In genomic region chr9:98018687-98019086, GRCm38 (mm10) we compare ENCODE assay signal across 20 mouse cellular contexts. TPM values are rescaled to one million over a fixed set of nuclear protein-coding genes. Genes with fewer than 3 reads are reported as not detected.
DNase-seq lines count a peak whose midpoint lies in the region; ATAC-seq and TF ChIP-seq lines count a peak whose summit lies in the region.
"Had no signal": no experiment of that assay in that cellular context is flagged by ENCODE, and none has a peak within 500 bp of the region (broad histone marks: within the 10 kb centered on the region; RNA-seq: fewer than 3 reads in every experiment).

No protein-coding gene starts in this region.

- H3K4me3 ChIP-seq in left cerebral cortex, adult 2 months: no peak overlapping the region
- no peak overlapping the region for H3K4me3 ChIP-seq in forebrain, embryonic 13.5 days
- H3K4me3 ChIP-seq: embryonic facial prominence, embryonic 15.5 days; forebrain, embryonic 10.5 days; gastrocnemius, adult 2 months; heart, adult 2 months; intestine, embryonic 15.5 days; limb, embryonic 15.5 days; megakaryocyte, embryonic 14.5 days had no signal

- H3K27ac ChIP-seq in left cerebral cortex, adult 2 months: peak overlapping the region; percentile 56
- H3K27ac ChIP-seq in forebrain, embryonic 13.5 days: no peak overlapping the region
- H3K27ac ChIP-seq: embryonic facial prominence, embryonic 15.5 days; forebrain, embryonic 10.5 days; gastrocnemius, adult 2 months; heart, adult 2 months; hindbrain, embryonic 14.5 days; intestine, embryonic 15.5 days; limb, embryonic 15.5 days had no signal

- H3K27me3 ChIP-seq in forebrain, embryonic 13.5 days: no peaks in the 10 kb centered on the region
- H3K27me3 ChIP-seq: embryonic facial prominence, embryonic 15.5 days; intestine, embryonic 15.5 days; limb, embryonic 15.5 days; megakaryocyte, embryonic 14.5 days had no signal

- no peak for ATAC-seq in forebrain, embryonic 13.5 days
- ATAC-seq: intestine, embryonic 15.5 days had no signal

- DNase-seq in layer of hippocampus, adult 18-20 months (ENCODE audit: low spot score in 2 of 2): peak; percentile 59 to 81
- DNase-seq in layer of hippocampus, adult 9-10 months (ENCODE audit: low spot score): no peak
- DNase-seq in frontal cortex, postnatal 36 days (ENCODE audit: low spot score in 2 of 2): peak; percentile 54 to 82
- peak in 1 of 2 experiments; percentile 62 for DNase-seq in left cerebral cortex, adult 2 months (ENCODE audit: extremely low spot score in 1 of 2, low spot score in 2 of 2)
- peak; percentile 53 for DNase-seq in right cerebral cortex, postnatal 25 days
- no peak for DNase-seq in urinary bladder, adult 2 months (ENCODE audit: low spot score)
- DNase-seq: adrenal gland, postnatal 25 days; cerebellum, postnatal 10 days; embryo, embryonic 11 days; gastrocnemius, adult 2 months; heart, adult 2 months; kidney, postnatal 4 days; lung, postnatal 10 days had no signal

- 0 out of 2 replicates have a peak, but pooled peaks cover 5% of the 10 kb centered on the region for H3K4me1 ChIP-seq in forebrain, embryonic 13.5 days
- H3K4me1 ChIP-seq: embryonic facial prominence, embryonic 15.5 days; intestine, embryonic 15.5 days; limb, embryonic 15.5 days; megakaryocyte, embryonic 14.5 days had no signal

- no peak overlapping the region for H3K9ac ChIP-seq in forebrain, embryonic 13.5 days
- H3K9ac ChIP-seq: embryonic facial prominence, embryonic 15.5 days; hindbrain, embryonic 14.5 days; intestine, embryonic 15.5 days; limb, embryonic 15.5 days had no signal

- WGBS in forebrain, embryonic 13.5 days: 92% methylated on average over 5 of the region's 5 CpGs

- no peaks in the 10 kb centered on the region for H3K36me3 ChIP-seq in forebrain, embryonic 13.5 days (ENCODE audit: poor library complexity, severe bottlenecking)
- H3K36me3 ChIP-seq: embryonic facial prominence, embryonic 15.5 days; forebrain, embryonic 10.5 days; intestine, embryonic 15.5 days; limb, embryonic 15.5 days had no signal

- H3K4me2 ChIP-seq in forebrain, embryonic 13.5 days: no peak overlapping the region
- H3K4me2 ChIP-seq: embryonic facial prominence, embryonic 15.5 days; hindbrain, embryonic 14.5 days; intestine, embryonic 15.5 days; limb, embryonic 15.5 days had no signal

- intact Hi-C loops in left cerebral cortex, adult 2 months (cut with DNase I): loop anchor here (1.0 to 2.0 kb wide), 2 partner anchors 44 to 65 kb away; no protein-coding TSS in a partner anchor

- no peaks in the 10 kb centered on the region for H3K9me3 ChIP-seq in forebrain, embryonic 13.5 days (replicated peaks)
- H3K9me3 ChIP-seq: embryonic facial prominence, embryonic 15.5 days; forebrain, embryonic 10.5 days; intestine, embryonic 15.5 days; limb, embryonic 15.5 days had no signal

- no peak for TF ChIP-seq CTCF in left cerebral cortex, adult 2 months (IDR thresholded peaks at IDR 0.05)

RNA-seq across cellular contexts. Expression of gene Clstn2, which starts 14.3 kb away (rescaled TPM):
- total RNA-seq in layer of hippocampus, adult 18-20 months (2021): 100 to 1,000 TPM; 130 TPM
- total RNA-seq in left cerebral cortex, adult 2 months (2021): 10 to 100 TPM; 75.6 to 83.7 TPM
- polyA plus RNA-seq in forebrain, embryonic 13.5 days (2015; fragmentation: Nextera tagmentation; extraction: Ambion mirVana): 3.8 and 3.9 TPM in 2 replicates
- 0.81 and 0.96 TPM in 2 replicates for polyA plus RNA-seq in urinary bladder, adult 2 months (2012; rRNA removed)

Comparison
In these comparisons a context has a peak if more than half of its experiments do, and no peak if none do; other contexts are left out.
1. DNase-seq: peak in layer of hippocampus, adult 18-20 months (2 of 2), frontal cortex, postnatal 36 days (2 of 2) and right cerebral cortex, postnatal 25 days (single experiment); none in layer of hippocampus, adult 9-10 months (single experiment) and urinary bladder, adult 2 months (single experiment).